Mouse (Mus musculus): Measurements from ENCODE around the gene Klhdc8a.
"Not testable (repeated sequence)": the region's sequence is repeated elsewhere in the genome, so short reads cannot be mapped to it uniquely, and the experiment has no call there.

Klhdc8a gene

DNA sequence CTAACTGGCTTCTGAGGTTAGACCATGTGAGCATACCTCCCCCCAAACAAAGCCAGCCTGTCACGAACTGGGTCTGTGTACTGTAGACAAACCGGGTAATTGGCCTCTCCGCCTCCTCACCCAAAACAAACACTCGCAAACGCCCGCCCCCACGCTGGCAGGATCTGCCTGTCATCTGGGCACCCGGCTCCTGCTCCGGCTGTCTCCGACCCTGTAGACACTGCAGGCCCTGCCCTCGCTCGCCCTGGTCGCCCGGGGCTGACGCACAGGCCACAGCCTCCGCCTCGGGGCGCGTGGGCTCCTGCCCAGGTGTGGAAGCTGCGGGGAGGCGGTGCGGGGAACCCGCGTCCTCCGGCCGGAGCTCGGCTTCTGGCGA lies at the start of gene Klhdc8a:
Gene Klhdc8a, plus strand, starts transcription at position 202 of the 376 bp plus-strand sequence.
- DNase-seq (ENCODE audit: extremely low read depth, insufficient read length, low spot score): peak; percentile 84

- peak; percentile 20 for DNase-seq (ENCODE audit: extremely low read depth, insufficient read length, low spot score)
Observed at GRCm38 (mm10) chr1:132254467-132254866, 44.0 kb upstream of the Klhdc8a start.

DNA sequence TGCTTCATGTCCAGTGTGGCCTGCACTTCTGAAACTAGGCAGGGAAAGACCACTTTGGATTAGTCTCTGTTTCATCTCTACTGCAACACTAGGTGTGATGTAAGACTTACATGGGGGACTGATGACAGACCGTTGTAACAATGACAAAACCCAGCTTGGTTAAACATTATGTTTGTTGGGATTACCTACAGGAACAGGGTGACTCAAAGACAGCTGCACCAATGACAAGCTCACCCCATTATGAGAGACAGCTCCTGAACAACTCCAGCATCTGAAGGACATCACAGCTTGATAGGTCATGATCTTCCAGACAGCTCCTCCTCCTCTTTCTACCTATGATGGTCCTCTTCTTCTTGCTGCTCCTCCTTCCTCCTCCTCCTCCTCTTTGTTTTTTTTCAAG lies 38.1 kb upstream of the Klhdc8a start:
- no peak for DNase-seq (ENCODE audit: extremely low read depth, insufficient read length, low spot score)

DNA sequence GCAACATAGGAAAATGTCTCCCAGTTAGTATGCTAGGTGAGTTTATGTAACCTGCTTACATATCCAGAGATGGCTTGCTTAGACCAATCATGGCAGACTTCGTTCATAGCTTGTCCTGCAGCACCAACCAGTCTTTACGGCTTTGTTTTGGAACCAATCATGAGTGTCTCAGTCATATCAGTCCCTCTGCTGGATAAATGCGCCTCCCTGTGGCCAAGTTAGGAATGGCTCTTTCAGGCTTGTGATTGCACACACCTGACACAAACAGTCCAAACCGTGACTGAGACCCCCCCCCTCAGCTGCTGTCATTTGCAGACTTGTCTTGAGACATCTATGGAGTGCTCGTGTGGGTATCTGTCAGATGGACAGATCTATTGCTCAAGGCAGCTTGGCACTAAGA lies 37.4 kb upstream of the Klhdc8a start:
- DNase-seq (ENCODE audit: extremely low read depth, insufficient read length, low spot score): no peak

DNA sequence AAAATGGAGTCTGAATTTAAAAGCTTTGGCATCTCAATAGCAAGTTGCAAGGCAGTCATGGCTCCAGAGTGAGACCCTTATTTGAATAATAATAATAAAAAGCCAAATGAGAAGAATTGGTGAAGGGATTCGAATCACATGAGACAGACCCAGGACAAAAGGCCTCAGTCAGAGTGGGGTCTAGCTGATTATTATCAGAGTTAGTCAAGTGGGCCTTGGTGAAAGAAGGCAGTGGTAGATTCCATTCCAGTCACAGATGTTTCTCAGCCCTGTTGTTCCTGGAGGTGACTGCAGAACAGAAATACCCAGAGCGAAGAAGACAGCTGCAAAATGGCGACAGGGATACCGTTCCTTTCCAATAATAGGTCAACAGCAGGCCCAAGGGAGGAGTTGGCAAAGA lies 34.8 kb upstream of the Klhdc8a start:
- no peak for DNase-seq (ENCODE audit: extremely low read depth, insufficient read length, low spot score)

- no peak for DNase-seq (ENCODE audit: extremely low read depth, insufficient read length, low spot score)
Observed at GRCm38 (mm10) chr1:132264577-132264976, 33.8 kb upstream of the Klhdc8a start.

GRCm38 (mm10) chr1:132265211-132265859 lies 33.1 kb upstream of the Klhdc8a start:
- peak; percentile 34 for DNase-seq (ENCODE audit: extremely low read depth, insufficient read length, low spot score)

DNA sequence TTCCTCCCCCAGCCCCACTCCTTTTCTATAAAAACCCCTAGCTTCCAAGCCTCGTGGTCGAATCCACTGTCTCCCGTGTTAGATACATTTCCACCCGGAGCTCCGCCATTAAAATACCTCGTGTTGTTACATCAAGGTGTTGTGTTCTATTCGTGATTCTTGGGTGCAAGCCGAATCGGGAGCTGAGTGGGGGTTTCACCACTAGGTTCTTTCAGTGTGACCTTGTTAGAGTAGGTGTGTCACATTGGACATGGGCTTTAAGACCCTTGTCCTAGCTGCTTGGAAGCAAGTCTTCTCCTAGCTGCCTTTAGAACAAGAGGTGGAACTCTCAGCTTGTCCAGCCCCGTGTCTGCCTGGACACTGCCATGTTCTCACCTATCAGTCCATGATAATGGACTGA lies 32.5 kb upstream of the Klhdc8a start:
- DNase-seq (ENCODE audit: extremely low read depth, insufficient read length, low spot score): no peak

GRCm38 (mm10) chr1:132266791-132267557 lies 31.5 kb upstream of the Klhdc8a start:
- peak; percentile 37 for DNase-seq (ENCODE audit: extremely low read depth, insufficient read length, low spot score)

- DNase-seq (ENCODE audit: extremely low read depth, insufficient read length, low spot score): no peak
Observed at GRCm38 (mm10) chr1:132267959-132268358, 30.5 kb upstream of the Klhdc8a start.

- no peak for DNase-seq (ENCODE audit: extremely low read depth, insufficient read length, low spot score)
Observed at GRCm38 (mm10) chr1:132268418-132269060, 29.9 kb upstream of the Klhdc8a start.

- no peak for DNase-seq (ENCODE audit: extremely low read depth, insufficient read length, low spot score)
Observed at GRCm38 (mm10) chr1:132271237-132271636, 27.2 kb upstream of the Klhdc8a start.

- no peak for DNase-seq (ENCODE audit: extremely low read depth, insufficient read length, low spot score)
Observed at GRCm38 (mm10) chr1:132276694-132277093, 21.7 kb upstream of the Klhdc8a start.

DNA sequence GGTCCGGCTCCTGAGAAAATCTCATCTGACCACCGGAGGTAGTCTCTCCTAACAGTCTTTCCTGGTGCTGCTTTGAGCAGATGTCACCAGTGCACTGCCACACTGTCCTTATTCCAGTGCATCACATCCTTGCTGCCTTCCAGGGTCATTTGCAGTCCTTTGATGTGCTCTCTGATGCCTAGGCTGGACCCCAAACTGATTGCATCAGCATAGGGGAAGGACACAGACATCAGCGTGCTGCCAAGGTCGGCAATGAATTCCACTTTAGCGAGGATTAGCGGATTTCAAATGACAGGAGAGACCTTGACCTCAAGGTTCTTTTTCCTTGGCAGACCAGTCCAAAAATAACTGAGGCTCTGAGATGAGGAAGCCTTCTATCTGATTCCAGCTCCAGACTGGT lies 21.3 kb upstream of the Klhdc8a start:
- no peak for DNase-seq (ENCODE audit: extremely low read depth, insufficient read length, low spot score)

GRCm38 (mm10) chr1:132280636-132281035 lies 17.8 kb upstream of the Klhdc8a start:
- not testable (repeated sequence) for DNase-seq (ENCODE audit: extremely low read depth, insufficient read length, low spot score)

GRCm38 (mm10) chr1:132281523-132282176 lies 16.8 kb upstream of the Klhdc8a start:
- no peak for DNase-seq (ENCODE audit: extremely low read depth, insufficient read length, low spot score)

- DNase-seq (ENCODE audit: extremely low read depth, insufficient read length, low spot score): no peak
Observed at GRCm38 (mm10) chr1:132282177-132282536, 16.3 kb upstream of the Klhdc8a start.

DNA sequence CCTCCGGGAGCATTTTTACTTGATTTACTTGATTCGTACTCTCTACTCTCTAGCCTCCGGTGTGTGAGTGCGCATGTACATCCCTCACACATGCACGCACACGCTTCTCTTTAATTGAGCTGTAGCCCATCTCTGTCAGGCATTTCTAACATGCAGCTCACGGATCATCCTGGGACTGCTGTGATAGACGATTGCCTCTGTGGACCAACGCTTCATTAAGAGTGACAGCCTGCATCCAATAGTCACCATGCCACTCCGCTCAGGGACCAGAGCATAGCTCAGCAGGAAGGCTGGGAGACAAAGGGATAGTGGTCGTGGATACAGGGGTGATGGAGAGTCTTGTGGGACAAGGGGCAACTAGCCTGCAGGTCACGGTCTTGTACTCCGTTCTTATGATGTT lies 15.4 kb upstream of the Klhdc8a start:
- no peak for DNase-seq (ENCODE audit: extremely low read depth, insufficient read length, low spot score)

DNA sequence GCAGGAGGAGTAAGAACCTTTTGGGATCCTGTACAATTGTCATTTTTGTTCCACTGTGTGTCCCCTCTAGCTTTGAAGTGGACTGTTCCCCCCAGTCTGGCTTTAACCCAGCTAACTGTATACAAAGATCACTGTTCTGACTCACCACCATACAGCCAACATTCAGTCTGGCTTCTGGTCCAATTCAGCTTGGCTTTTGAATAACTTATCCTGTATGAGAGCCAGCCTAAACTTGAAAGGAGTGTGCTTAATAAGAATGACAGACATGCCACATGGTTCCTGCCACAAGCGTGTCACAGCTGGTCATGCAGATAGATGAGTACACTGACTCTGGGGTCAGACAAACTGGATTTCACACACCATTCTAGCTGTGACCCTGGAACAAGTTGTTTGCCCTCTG lies 11.7 kb upstream of the Klhdc8a start:
- no peak for DNase-seq (ENCODE audit: extremely low read depth, insufficient read length, low spot score)

DNA sequence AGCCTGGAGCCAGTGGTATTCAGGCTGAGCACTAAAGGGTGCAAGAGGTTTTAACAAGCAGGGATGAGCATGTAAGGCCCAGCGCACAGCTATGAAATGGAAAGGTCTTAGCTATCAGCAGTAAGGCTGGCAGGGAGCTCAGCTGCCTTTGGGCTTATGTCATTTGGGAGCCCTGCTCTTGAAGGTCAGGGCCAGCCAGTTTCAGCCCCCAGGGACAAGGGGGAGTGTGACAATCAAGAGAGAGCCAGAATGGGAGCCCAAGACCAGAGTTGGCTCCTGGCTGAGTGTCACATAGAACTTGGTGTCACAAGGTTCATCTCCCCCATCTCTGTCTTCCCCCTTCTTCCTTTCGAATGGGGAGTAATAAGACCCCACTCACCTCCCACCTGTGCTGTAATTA lies 11.0 kb upstream of the Klhdc8a start:
- DNase-seq (ENCODE audit: extremely low read depth, insufficient read length, low spot score): no peak

DNA sequence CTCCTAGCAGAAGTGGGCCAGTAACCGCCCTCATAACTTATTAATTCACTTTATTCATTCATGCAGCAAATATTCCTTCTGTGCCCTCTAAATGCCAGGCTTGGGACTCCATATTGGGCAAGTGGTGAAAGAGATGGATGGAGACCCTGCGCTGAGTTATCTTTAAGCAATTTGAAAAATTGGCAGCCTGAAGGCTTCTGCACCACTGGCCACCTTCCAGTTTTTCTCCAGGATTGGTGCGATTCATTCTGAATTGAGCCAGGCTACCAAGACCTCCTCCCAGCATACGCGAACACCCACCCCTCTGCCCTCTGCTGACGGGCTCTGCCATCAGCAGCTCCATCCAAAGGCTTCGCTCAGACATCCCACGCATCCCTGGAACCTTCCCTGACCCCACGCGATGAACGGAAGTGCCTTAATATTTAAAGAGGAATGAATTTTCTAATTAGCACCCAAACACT lies 10.4 kb upstream of the Klhdc8a start:
- peak; percentile 70 for DNase-seq (ENCODE audit: extremely low read depth, insufficient read length, low spot score)

Measured in 3134 (cell line).